Mouse (Mus musculus) MEL (cell line): ENCODE data around the gene Socs4. TPM values are rescaled to one million over a fixed set of nuclear protein-coding genes. Genes with fewer than 3 reads are reported as not detected.

Experiments used
- DNase-seq: peaks from one replicate; pipeline ENCODE4 v3.0.0; 2011; ENCODE audit warnings: low read depth, low spot score
- H3K27ac ChIP-seq: 2 replicates; pipeline ENCODE4 v1.5.1; 2012; ENCODE audit warnings: low read depth, mild to moderate bottlenecking, control low read depth, low read length, moderate library complexity; ENCODE audit not compliant: control insufficient read depth
- H3K27me3 ChIP-seq, 2 experiments: fragments of 150-350 bp in 1 of 2; sonication (generic) in 1 of 2; 2 replicates each; pipeline ENCODE4 v1.6.1; 2012; ENCODE audit warnings: low read length in 2 of 2, mild to moderate bottlenecking in 2 of 2, improper control_type of control experiment in 1 of 2, moderate library complexity in 1 of 2; ENCODE audit not compliant: insufficient read depth in 2 of 2, control insufficient read depth in 1 of 2
- H3K36me3 ChIP-seq, 2 experiments: 2 replicates each; pipeline ENCODE4 v1.6.1; 2012 to 2014; ENCODE audit warnings: low read length in 2 of 2, improper control_type of control experiment in 1 of 2, inconsistent platforms in 1 of 2, mild to moderate bottlenecking in 1 of 2; ENCODE audit not compliant: insufficient read depth in 2 of 2, control insufficient read depth in 1 of 2
- H3K4me1 ChIP-seq, 2 experiments: fragments of 150-350 bp in 1 of 2; sonication (generic) in 1 of 2; 2 replicates each; pipeline ENCODE4 v1.6.1; 2012; ENCODE audit warnings: low read length in 2 of 2, improper control_type of control experiment in 1 of 2, mild to moderate bottlenecking in 1 of 2; ENCODE audit not compliant: insufficient read depth in 2 of 2, control insufficient read depth in 1 of 2
- H3K4me3 ChIP-seq, 2 experiments: fragments of 150-350 bp in 1 of 2; sonication (generic) in 1 of 2; 2 replicates each; pipeline ENCODE4 v1.5.1; 2012; ENCODE audit warnings: low read depth in 2 of 2, low read length in 2 of 2, mild to moderate bottlenecking in 2 of 2, moderate library complexity in 2 of 2, control low read depth in 1 of 2, improper control_type of control experiment in 1 of 2; ENCODE audit not compliant: control insufficient read depth in 1 of 2, insufficient read depth in 1 of 2
- H3K79me2 ChIP-seq: 2 replicates; pipeline ENCODE4 v1.6.1; 2012; ENCODE audit warnings: mild to moderate bottlenecking, low read length, moderate library complexity; ENCODE audit not compliant: control insufficient read depth, poor library complexity, insufficient read depth
- H3K9ac ChIP-seq: 2 replicates; pipeline ENCODE4 v1.6.1; 2012; ENCODE audit warnings: low read depth, mild to moderate bottlenecking, control low read depth, low read length, moderate library complexity; ENCODE audit not compliant: control insufficient read depth, poor library complexity, severe bottlenecking
- H3K9me3 ChIP-seq: fragments of 150-350 bp; sonication (generic); replicated peaks from 2 replicates; pipeline ENCODE4 v1.6.1; 2012; ENCODE audit warnings: mild to moderate bottlenecking, low read length, improper control_type of control experiment, moderate library complexity; ENCODE audit not compliant: insufficient read depth
- CHD2 ChIP-seq: IDR thresholded peaks from 2 replicates; pipeline ENCODE4 v1.6.1; 2011; ENCODE audit warnings: low read length, improper control_type of control experiment
- E2F4 ChIP-seq: IDR thresholded peaks from 2 replicates; pipeline ENCODE4 v1.6.1; 2011; ENCODE audit warnings: low read depth, low read length, improper control_type of control experiment, borderline replicate concordance
- ELF1 ChIP-seq: IDR thresholded peaks from 2 replicates; pipeline ENCODE4 v1.6.1; 2014; ENCODE audit warnings: low read depth, mild to moderate bottlenecking, inconsistent platforms, low read length, improper control_type of control experiment, moderate library complexity
- HCFC1 ChIP-seq: IDR thresholded peaks from 2 replicates; pipeline ENCODE4 v1.6.1; 2012; ENCODE audit warnings: low read depth, mild to moderate bottlenecking, inconsistent platforms, low read length, improper control_type of control experiment, moderate library complexity
- MAX ChIP-seq: IDR thresholded peaks from 2 replicates; pipeline ENCODE4 v1.6.1; 2011; ENCODE audit warnings: low read length, improper control_type of control experiment
- MXI1 ChIP-seq: IDR thresholded peaks from 2 replicates; pipeline ENCODE4 v1.6.1; 2011; ENCODE audit warnings: mild to moderate bottlenecking, low read depth, low read length, improper control_type of control experiment
- MYC ChIP-seq: IDR thresholded peaks from 2 replicates; pipeline ENCODE4 v1.6.1; 2011; ENCODE audit warnings: low read depth, mild to moderate bottlenecking, low read length, improper control_type of control experiment, moderate library complexity
- POLR2A ChIP-seq, 2 experiments: IDR thresholded peaks; 2 replicates each; pipeline ENCODE4 v1.6.1; 2011 to 2012; ENCODE audit warnings: low read length in 2 of 2, mild to moderate bottlenecking in 2 of 2, control low read depth in 1 of 2, improper control_type of control experiment in 1 of 2, low read depth in 1 of 2, moderate library complexity in 1 of 2; ENCODE audit not compliant: control insufficient read depth in 1 of 2, insufficient read depth in 1 of 2, poor library complexity in 1 of 2
- POLR2AphosphoS5 ChIP-seq: IDR thresholded peaks from 2 replicates; pipeline ENCODE4 v1.6.1; 2012; ENCODE audit warnings: low read depth, borderline replicate concordance, mild to moderate bottlenecking, inconsistent platforms, low read length, moderate library complexity, mixed read lengths
- TAL1 ChIP-seq: IDR thresholded peaks from 2 replicates; pipeline ENCODE4 v1.6.1; 2012; ENCODE audit warnings: mild to moderate bottlenecking, inconsistent platforms, low read length, moderate library complexity, mixed read lengths
- TCF12 ChIP-seq: IDR thresholded peaks from 2 replicates; pipeline ENCODE4 v1.6.1; 2014; ENCODE audit warnings: low read depth, mild to moderate bottlenecking, inconsistent platforms, low read length, improper control_type of control experiment, moderate library complexity
- USF1 ChIP-seq: IDR thresholded peaks from 2 replicates; pipeline ENCODE4 v1.6.1; 2014; ENCODE audit warnings: low read depth, mild to moderate bottlenecking, inconsistent platforms, low read length, improper control_type of control experiment, moderate library complexity
- USF2 ChIP-seq, 2 experiments: IDR thresholded peaks; 2 replicates each; pipeline ENCODE4 v1.6.1; 2011 to 2012; ENCODE audit warnings: improper control_type of control experiment in 2 of 2, low read length in 2 of 2, borderline replicate concordance in 1 of 2, inconsistent platforms in 1 of 2, low read depth in 1 of 2, mild to moderate bottlenecking in 1 of 2; ENCODE audit not compliant: insufficient read depth in 1 of 2
- ZC3H11A ChIP-seq: IDR thresholded peaks from 2 replicates; pipeline ENCODE4 v1.6.1; 2012; ENCODE audit warnings: low read depth, mild to moderate bottlenecking, inconsistent platforms, low read length, improper control_type of control experiment
- ZNF384 ChIP-seq: IDR thresholded peaks from 2 replicates; pipeline ENCODE4 v1.6.1; 2012; ENCODE audit warnings: low read depth, mild to moderate bottlenecking, inconsistent platforms, low read length, improper control_type of control experiment
- polyA plus RNA-seq, 2 experiments: library from polyadenylated mRNA; stranded (reverse) in 1 of 2; unstranded in 1 of 2; fragments of >175 nt in 1 of 2; fragments of >200 nt in 1 of 2; gene quantifications; 2 replicates each; pipeline versions ENCODE4 v1.2.1 to v1.2.4; 2012; ENCODE audit warnings: low replicate concordance in 2 of 2, low read depth in 1 of 2; ENCODE audit not compliant: insufficient read length in 2 of 2, insufficient read depth in 1 of 2, missing spikeins in 1 of 2
- total RNA-seq: library from RNA; depleted of rRNA; stranded (reverse); fragments of 300-350 nt; gene quantifications from 2 replicates; pipeline ENCODE4 v1.2.3, GENCODE M21; 2012

Gene Socs4
- total and polyA plus RNA-seq, 3 experiments: 8.8 to 21.0 (median 13.9) TPM

- TF ChIP-seq POLR2AphosphoS5: no peak
Observed at GRCm38 (mm10) chr14:47234032-47234431, 42.7 kb upstream of the Socs4 start (continued).

- Histone ChIP-seq H3K36me3 (peaks cover 0 to 17% of the 10 kb centered on the region in 2 experiments; a peak in 2 of 4 replicates), H3K27me3 (no peaks in the 10 kb centered on the region), H3K4me1 (peaks cover 11 to 17% of the 10 kb centered on the region in 2 experiments), H3K79me2 (no peaks in the 10 kb centered on the region), H3K27ac (peak overlapping the region; percentile 38), H3K4me3 (no peak overlapping the region), H3K9me3 (no peaks in the 10 kb centered on the region), H3K9ac (no peak overlapping the region)
- TF ChIP-seq HCFC1 (no peak), POLR2AphosphoS5 (no peak), MAX (no peak)
- peak; percentile 53 for DNase-seq
Observed at GRCm38 (mm10) chr14:47234526-47235250, 42.0 kb upstream of the Socs4 start.

GRCm38 (mm10) chr14:47236491-47236890 is 40.2 kb upstream of the Socs4 start:
- TF ChIP-seq ZC3H11A: no peak
- no peak for TF ChIP-seq CHD2
- no peak for TF ChIP-seq ZNF384
- TF ChIP-seq ELF1: no peak
- TF ChIP-seq MYC: no peak
- no peak for TF ChIP-seq MXI1
- TF ChIP-seq TAL1: no peak
- no peak for TF ChIP-seq TCF12
- TF ChIP-seq USF2 (IDR thresholded peaks at IDR 0.05; ENCODE audit: borderline replicate concordance in 1 of 2, insufficient read depth in 1 of 2, low read depth in 1 of 2, low read length in 2 of 2): no peak
- no peak for TF ChIP-seq HCFC1
- TF ChIP-seq POLR2A (IDR thresholded peaks at IDR 0.05; ENCODE audit: control insufficient read depth in 1 of 2, insufficient read depth in 1 of 2, low read depth in 1 of 2, low read length in 2 of 2, poor library complexity in 1 of 2): no peak
- TF ChIP-seq E2F4: no peak
- TF ChIP-seq USF1: no peak
- Histone ChIP-seq H3K36me3 (peaks cover 2 to 30% of the 10 kb centered on the region in 2 experiments), H3K79me2 (no peaks in the 10 kb centered on the region), H3K27ac (no peak overlapping the region), H3K9me3 (no peaks in the 10 kb centered on the region), H3K9ac (no peak overlapping the region), H3K4me3 (no peak overlapping the region), H3K27me3 (no peaks in the 10 kb centered on the region), H3K4me1 (peaks cover 16 to 27% of the 10 kb centered on the region in 2 experiments)
- no peak for DNase-seq
